Mouse (Mus musculus): ENCODE data around the gene Dtx2.

Dtx2 gene

DNA sequence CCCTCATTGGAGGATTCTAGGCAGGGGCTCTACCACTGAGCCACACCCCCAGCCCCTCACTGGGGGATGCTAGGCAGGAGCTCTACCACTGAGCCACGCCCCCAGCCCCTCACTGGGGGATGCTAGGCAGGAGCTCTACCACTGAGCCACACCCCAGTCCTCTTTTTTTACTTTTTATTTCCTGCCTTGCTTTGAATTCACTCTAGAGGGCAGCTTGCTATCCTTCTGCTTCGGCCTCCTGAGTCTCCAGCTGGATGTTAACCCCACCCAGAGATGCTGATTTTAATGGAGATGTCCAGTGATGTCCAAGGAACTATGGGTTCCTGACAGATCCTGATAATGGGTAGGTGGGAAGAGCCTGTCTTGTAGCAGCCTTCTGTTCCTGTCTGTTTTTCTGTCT, 74.8 kb downstream of the Dtx2 start:
- DNase-seq: no peak

DNA sequence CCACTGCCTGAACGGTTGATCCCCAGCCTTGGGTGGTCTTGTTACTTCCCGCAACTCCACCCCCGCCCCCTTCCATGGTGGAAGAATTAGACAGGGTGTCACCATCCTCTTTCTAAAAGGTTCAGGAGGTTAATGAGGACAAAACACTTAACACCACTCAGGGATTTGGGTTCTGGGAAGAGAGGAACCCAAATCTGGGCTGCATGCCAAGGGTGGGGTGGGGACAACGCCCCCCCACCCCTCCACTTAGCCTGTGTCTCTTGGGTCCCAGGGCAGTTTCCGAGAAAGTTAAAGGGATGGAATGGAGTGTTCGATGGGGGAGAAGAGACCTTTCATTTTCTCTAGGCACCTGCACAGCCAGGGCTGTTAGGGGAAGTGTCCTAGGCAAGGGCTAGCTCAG, 78.5 kb downstream of the Dtx2 start:
- no peak for DNase-seq

DNA sequence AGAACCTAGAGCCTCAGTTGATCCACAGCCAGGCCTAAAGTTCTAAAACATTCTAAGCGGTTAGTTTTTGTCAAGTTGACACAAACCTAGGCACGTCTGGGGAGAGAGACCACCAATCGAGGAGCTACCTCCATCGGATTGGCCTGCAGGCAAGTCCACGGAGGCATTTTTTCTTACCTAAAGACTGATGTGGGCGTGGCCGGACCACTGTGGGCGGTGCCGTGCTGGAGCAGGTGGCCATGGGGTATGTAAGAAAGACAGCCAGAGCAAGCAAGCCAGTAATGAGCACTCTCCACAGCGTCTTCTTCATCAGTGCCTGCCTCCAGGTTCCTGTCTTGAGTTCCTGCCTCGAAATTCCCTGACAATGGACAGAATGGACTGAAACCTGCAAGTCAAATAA, 78.9 kb downstream of the Dtx2 start:
- no peak for DNase-seq

DNA sequence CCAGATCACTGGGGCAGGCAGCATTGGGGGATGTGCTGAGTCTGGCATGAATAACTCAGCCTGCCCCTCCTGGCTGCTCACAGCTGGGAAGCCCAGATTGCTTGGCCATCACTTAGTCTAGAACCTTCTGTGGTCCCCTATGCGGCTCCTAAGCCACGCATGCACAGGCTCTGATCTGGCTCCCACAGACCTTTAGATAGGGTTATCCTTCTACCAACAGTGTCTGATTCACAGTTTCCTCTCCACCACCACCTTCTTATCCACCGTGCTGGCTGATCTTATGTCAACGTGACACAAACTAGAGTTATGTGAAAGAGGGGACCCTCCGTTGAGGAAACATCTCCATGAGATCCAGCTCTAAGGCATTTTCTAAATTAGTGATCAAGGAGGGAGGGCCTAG, 80.5 kb downstream of the Dtx2 start:
- no peak for DNase-seq

DNA sequence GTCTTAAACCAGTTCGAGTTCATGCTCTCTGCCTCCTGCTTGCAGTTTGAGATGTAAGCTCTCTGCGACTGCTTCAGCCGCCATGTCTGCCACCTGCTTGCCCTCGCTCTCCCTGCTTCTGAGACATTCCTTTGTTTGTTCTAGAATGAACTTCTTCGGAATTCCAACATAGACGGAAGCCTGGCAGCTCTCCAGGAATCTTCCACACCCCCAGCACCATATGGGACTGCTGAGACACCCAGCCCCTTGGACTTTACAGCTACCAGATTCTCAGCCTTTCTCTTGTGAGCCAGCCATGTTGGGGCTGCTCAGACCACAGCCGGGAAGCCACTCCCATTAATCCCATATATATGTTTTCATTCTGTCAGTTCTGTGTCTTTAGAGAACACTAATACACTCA, 81.7 kb downstream of the Dtx2 start:
- DNase-seq: peak; percentile 21

DNA sequence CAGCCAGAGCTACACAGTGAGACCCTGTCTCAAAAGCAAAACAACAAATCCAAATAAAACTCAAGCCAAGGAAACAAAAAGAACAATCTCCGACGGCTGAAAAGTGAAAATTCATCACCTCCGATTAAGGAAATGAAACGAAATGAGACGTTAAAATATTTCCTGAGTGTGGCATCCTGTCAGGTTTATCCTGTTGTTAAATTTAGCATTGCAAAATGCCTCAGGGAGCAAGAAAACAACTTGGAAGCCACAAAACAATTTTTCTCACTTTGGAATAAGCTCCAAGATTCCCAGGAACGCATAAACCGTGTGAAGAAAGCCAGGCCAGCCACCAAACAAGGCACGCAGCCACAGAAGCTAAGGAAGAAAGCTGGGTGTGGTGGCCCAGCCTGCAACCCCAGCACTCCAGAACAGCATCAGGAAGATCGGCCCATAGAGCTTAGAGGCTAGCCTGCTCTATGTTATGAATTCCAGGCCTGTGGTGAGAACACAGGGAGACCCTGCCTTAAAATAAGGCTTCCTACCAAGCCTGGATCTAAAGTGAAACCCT, 82.5 kb downstream of the Dtx2 start:
- no peak for DNase-seq

DNA sequence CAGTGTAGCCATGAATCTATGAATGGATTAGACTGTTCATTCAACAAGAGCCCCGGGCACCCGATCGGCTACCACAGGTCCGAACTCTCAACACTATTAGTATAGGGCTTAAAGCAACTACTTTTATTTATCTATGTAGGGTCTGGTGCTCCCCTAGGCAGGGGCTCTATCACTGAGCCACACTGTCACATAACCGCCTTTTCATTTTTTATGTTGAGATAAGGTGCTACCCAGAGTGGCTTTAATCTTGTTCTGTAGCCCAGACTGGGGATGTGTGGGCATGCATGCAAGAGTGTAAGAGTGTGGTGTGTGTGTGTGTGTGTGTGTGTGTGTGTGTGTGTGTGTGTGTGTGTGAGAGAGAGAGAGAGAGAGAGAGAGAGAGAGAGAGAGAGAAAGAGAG, 83.5 kb downstream of the Dtx2 start:
- DNase-seq: no peak

DNA sequence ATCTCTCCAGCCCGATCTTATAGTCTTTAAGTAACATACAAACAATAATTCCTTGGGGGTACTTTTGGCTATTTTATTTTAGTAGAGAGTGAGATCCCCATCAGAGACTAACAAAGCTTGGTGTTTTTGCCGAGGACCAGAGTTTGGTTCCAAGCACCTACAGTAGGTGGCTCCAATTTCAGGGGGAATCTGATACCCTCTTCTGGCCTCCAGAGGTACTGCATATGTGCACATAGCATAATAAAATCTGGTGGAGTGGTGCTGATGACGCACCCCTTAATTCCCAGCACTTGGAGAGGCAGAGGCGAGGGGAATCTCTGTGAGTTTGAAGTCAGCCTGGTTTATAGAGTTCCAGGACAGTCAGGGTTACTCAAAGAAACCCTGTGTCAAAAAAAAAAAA, 87.7 kb downstream of the Dtx2 start:
- no peak for DNase-seq

All from layer of hippocampus, adult 9-11 months (tissue).